Mouse (Mus musculus) CH12.LX (cell line): Measurements from ENCODE around the gene Luzp2. TPM values are rescaled to one million over a fixed set of nuclear protein-coding genes. Genes with fewer than 3 reads are reported as not detected.

Source experiments
- DNase-seq: peaks from one replicate; pipeline ENCODE4 v3.0.0-alpha.2; 2013; ENCODE audit errors: extremely low read depth
- H3K27ac ChIP-seq: 2 replicates; pipeline ENCODE4 v1.5.1; 2012; ENCODE audit warnings: low read depth, mild to moderate bottlenecking, control low read depth, moderate library complexity; ENCODE audit not compliant: insufficient read depth
- H3K27me3 ChIP-seq: replicated peaks from 2 replicates; pipeline ENCODE3; 2012; ENCODE audit warnings: inconsistent platforms
- H3K36me3 ChIP-seq, 2 experiments: replicated peaks in 1 of 2; 2 replicates each; pipeline versions ENCODE3 to v1.6.1; 2012; ENCODE audit warnings: inconsistent platforms in 1 of 2, low read length in 1 of 2, mild to moderate bottlenecking in 1 of 2, mixed read lengths in 1 of 2, moderate library complexity in 1 of 2; ENCODE audit not compliant: control insufficient read depth in 1 of 2, insufficient read depth in 1 of 2
- H3K4me1 ChIP-seq, 2 experiments: 2 replicates each; pipeline ENCODE4 v1.6.1; 2012; ENCODE audit warnings: inconsistent platforms in 1 of 2, moderate library complexity in 1 of 2; ENCODE audit not compliant: insufficient read depth in 2 of 2, control insufficient read depth in 1 of 2
- H3K4me2 ChIP-seq: 2 replicates; pipeline ENCODE4 v1.6.1; 2012; ENCODE audit warnings: low read depth, mild to moderate bottlenecking, control low read depth; ENCODE audit not compliant: poor library complexity, insufficient read depth, severe bottlenecking
- H3K4me3 ChIP-seq, 3 experiments: fragments of 150-350 bp in 1 of 3; sonication (generic) in 1 of 3; replicated peaks in 1 of 3; 2 replicates each; pipeline versions ENCODE3 to v1.5.1; 2011 to 2012; ENCODE audit warnings: low read depth in 2 of 3, low read length in 2 of 3, mild to moderate bottlenecking in 2 of 3, moderate library complexity in 2 of 3, control low read depth in 1 of 3, improper control_type of control experiment in 1 of 3, inconsistent platforms in 1 of 3, mixed read lengths in 1 of 3; ENCODE audit not compliant: poor library complexity in 1 of 3
- H3K79me2 ChIP-seq: replicated peaks from 2 replicates; pipeline ENCODE4 v1.6.1; 2012; ENCODE audit warnings: mild to moderate bottlenecking, moderate library complexity; ENCODE audit not compliant: control insufficient read depth, poor library complexity, insufficient read depth, severe bottlenecking; ENCODE audit errors: extremely low read depth
- H3K9ac ChIP-seq: 2 replicates; pipeline ENCODE4 v1.6.1; 2012; ENCODE audit warnings: low read depth, mild to moderate bottlenecking, control low read depth, moderate library complexity; ENCODE audit not compliant: insufficient read depth
- H3K9me3 ChIP-seq: replicated peaks from 2 replicates; pipeline ENCODE3; 2012; ENCODE audit warnings: low read length, inconsistent platforms, mixed read lengths
- BHLHE40 ChIP-seq: IDR thresholded peaks from 2 replicates; pipeline ENCODE4 v1.6.1; 2011; ENCODE audit warnings: mild to moderate bottlenecking, low read depth, low read length, improper control_type of control experiment
- ELF1 ChIP-seq: IDR thresholded peaks from 2 replicates; pipeline ENCODE4 v1.6.1; 2014; ENCODE audit warnings: low read depth, mild to moderate bottlenecking, inconsistent platforms, low read length, improper control_type of control experiment
- ETS1 ChIP-seq: conservative IDR thresholded peaks from 2 replicates; pipeline ENCODE4 v1.6.1; 2012; ENCODE audit warnings: low read depth, mild to moderate bottlenecking, inconsistent platforms, low read length, improper control_type of control experiment, moderate library complexity
- HCFC1 ChIP-seq: IDR thresholded peaks from 2 replicates; pipeline ENCODE4 v1.6.1; 2012; ENCODE audit warnings: low read depth, mild to moderate bottlenecking, inconsistent platforms, low read length, improper control_type of control experiment
- JUND ChIP-seq: conservative IDR thresholded peaks from 2 replicates; pipeline ENCODE4 v1.6.1; 2011; ENCODE audit warnings: low read depth, low read length, improper control_type of control experiment
- KAT2A ChIP-seq: IDR thresholded peaks from 2 replicates; pipeline ENCODE4 v1.6.1; 2012; ENCODE audit warnings: low read length, improper control_type of control experiment, inconsistent platforms; ENCODE audit not compliant: insufficient replicate concordance
- MAX ChIP-seq: IDR thresholded peaks from 2 replicates; pipeline ENCODE4 v1.6.1; 2011; ENCODE audit warnings: low read length, improper control_type of control experiment
- MXI1 ChIP-seq: IDR thresholded peaks from 2 replicates; pipeline ENCODE4 v1.6.1; 2011; ENCODE audit warnings: mild to moderate bottlenecking, low read depth, low read length, improper control_type of control experiment
- MYC ChIP-seq: IDR thresholded peaks from 2 replicates; pipeline ENCODE4 v1.6.1; 2011; ENCODE audit warnings: low read depth, mild to moderate bottlenecking, improper control_type of control experiment, low read length
- POLR2A ChIP-seq: IDR thresholded peaks from 2 replicates; pipeline ENCODE4 v1.6.1; 2011; ENCODE audit warnings: low read depth, mild to moderate bottlenecking, improper control_type of control experiment, low read length
- POLR2AphosphoS2 ChIP-seq: IDR thresholded peaks from 2 replicates; pipeline ENCODE4 v1.6.1; 2011; ENCODE audit warnings: low read depth, low read length, improper control_type of control experiment
- TBP ChIP-seq: conservative IDR thresholded peaks from 2 replicates; pipeline ENCODE4 v1.6.1; 2011; ENCODE audit warnings: low read depth, low read length, improper control_type of control experiment
- TCF12 ChIP-seq: IDR thresholded peaks from 2 replicates; pipeline ENCODE4 v1.6.1; 2014; ENCODE audit warnings: low read depth, mild to moderate bottlenecking, inconsistent platforms, low read length, improper control_type of control experiment
- UBTF ChIP-seq: IDR thresholded peaks from 2 replicates; pipeline ENCODE4 v1.6.1; 2012; ENCODE audit warnings: low read depth, mild to moderate bottlenecking, inconsistent platforms, low read length, improper control_type of control experiment, moderate library complexity
- USF1 ChIP-seq: IDR thresholded peaks from 2 replicates; pipeline ENCODE4 v1.6.1; 2014; ENCODE audit warnings: low read depth, mild to moderate bottlenecking, inconsistent platforms, low read length, improper control_type of control experiment
- ZC3H11A ChIP-seq: IDR thresholded peaks from 2 replicates; pipeline ENCODE4 v1.6.1; 2012; ENCODE audit warnings: low read depth, mild to moderate bottlenecking, inconsistent platforms, low read length, improper control_type of control experiment
- dilution Hi-C: fragments of 300-500 bp; cut with MboI; formaldehyde crosslinking; loops from 2 replicates; pipeline ENCODE4 v1.14.3; 2020; ENCODE audit warnings: low sequenced_read_pairs; ENCODE audit not compliant: extremely low pct_unique_long_range_greater_than_20kb, extremely low pct_ligation_motif_present
- in situ Hi-C: fragments of 300-500 bp; cut with MboI; formaldehyde crosslinking; loops from 3 replicates; pipeline ENCODE4 v1.14.3; 2019; ENCODE audit warnings: low sequenced_read_pairs, low pct_ligation_motif_present, low pct_unique_long_range_greater_than_20kb, mixed read lengths
- polyA plus RNA-seq: library from polyadenylated mRNA; unstranded; fragments of >175 nt; gene quantifications from 2 replicates; pipeline ENCODE4 v1.2.1, GENCODE M21; 2012; ENCODE audit warnings: low read depth; ENCODE audit not compliant: insufficient read length
- total RNA-seq, 2 experiments: library from RNA; depleted of rRNA; stranded (reverse); fragments of 300-350 nt in 1 of 2; fragments of >200 nt in 1 of 2; gene quantifications; 2 replicates each; pipeline ENCODE4 v1.2.3; 2012 to 2014

The Luzp2 gene
- total and polyA plus RNA-seq, 3 experiments: not detected

- Histone ChIP-seq H3K9ac (no peak overlapping the region), H3K36me3 (no peaks in the 10 kb centered on the region), H3K4me1 (no peaks in the 10 kb centered on the region), H3K27ac (no peak overlapping the region), H3K79me2 (no peaks in the 10 kb centered on the region), H3K9me3 (peaks cover 38% of the 10 kb centered on the region), H3K4me2 (no peak overlapping the region), H3K27me3 (no peaks in the 10 kb centered on the region), H3K4me3 (no peak overlapping the region)
- no peak for TF ChIP-seq POLR2A
- no peak for TF ChIP-seq JUND
- in situ Hi-C loops: no loop called here
- no peak for DNase-seq
- dilution Hi-C loops: no loop called here
These were observed 17.6 kb downstream of the Luzp2 start for GRCm38 (mm10) chr7:54852860-54853259.

GRCm38 (mm10) chr7:54861230-54861856, 26.0 kb downstream of the Luzp2 start:
- in situ Hi-C loops (no loop called here), dilution Hi-C loops (no loop called here)
- no peak overlapping the region for H3K27ac ChIP-seq
- H3K9me3 ChIP-seq: peaks cover 20% of the 10 kb centered on the region
- H3K4me2 ChIP-seq: no peak overlapping the region
- H3K4me3 ChIP-seq: no peak overlapping the region
- no peak overlapping the region for H3K9ac ChIP-seq
- no peak for TF ChIP-seq KAT2A
- no peak for TF ChIP-seq POLR2AphosphoS2
- no peak for TF ChIP-seq USF1
- no peak for TF ChIP-seq BHLHE40
- TF ChIP-seq TBP: no peak
- no peak for TF ChIP-seq MAX
- TF ChIP-seq ELF1: no peak
- TF ChIP-seq HCFC1: no peak
- TF ChIP-seq ETS1: no peak
- no peak for TF ChIP-seq MYC
- no peak for TF ChIP-seq POLR2A
- no peak for TF ChIP-seq MXI1
- no peak for TF ChIP-seq TCF12
- no peak for TF ChIP-seq ZC3H11A
- TF ChIP-seq UBTF: no peak
- no peaks in the 10 kb centered on the region for H3K79me2 ChIP-seq
- H3K36me3 ChIP-seq: no peaks in the 10 kb centered on the region
- H3K27me3 ChIP-seq: no peaks in the 10 kb centered on the region
- no peak for DNase-seq
- H3K4me1 ChIP-seq: no peaks in the 10 kb centered on the region
